Mouse (Mus musculus): ENCODE results near the gene Prkca. TPM values are rescaled to one million over a fixed set of nuclear protein-coding genes. Genes with fewer than 3 reads are reported as not detected.

Prkca gene
- polyA plus RNA-seq, 1 experiment: 266 TPM

DNA sequence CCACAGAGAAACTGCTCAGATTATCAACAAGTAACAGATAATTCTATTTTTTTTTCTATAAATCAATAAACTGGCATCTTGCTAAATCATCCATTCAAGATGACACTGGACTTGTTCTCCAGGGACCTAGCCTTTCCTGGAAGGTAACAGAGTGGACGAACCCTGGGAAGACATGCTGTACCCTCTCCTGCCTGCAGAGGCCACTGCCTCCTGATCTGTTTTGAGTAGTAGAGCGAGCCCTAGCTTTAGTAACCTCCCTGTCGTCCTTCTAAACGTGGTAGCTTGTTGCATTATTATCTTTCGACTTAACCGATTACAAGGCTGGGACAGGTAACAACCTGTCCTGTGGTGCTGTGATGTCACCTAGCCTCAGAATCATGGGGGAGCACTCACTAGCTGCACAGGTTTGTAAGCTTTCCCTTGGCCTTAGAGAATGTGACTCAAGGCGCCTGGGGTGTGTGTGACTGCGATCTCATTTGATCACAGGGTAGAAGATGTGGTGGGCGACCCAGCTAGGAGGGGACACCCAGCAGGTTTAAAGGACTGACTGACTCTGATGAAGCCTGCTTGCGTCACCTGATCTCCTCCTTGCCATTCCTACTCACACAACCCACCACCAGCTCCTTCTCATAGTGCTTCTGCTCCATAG lies 312.6 kb downstream of the Prkca start:
- peaks cover 29% of the 10 kb centered on the region for H3K4me1 ChIP-seq (ENCODE audit: control insufficient read depth, insufficient read depth, low read length)
- peak overlapping the region; percentile 74 for H3K27ac ChIP-seq (ENCODE audit: insufficient read depth, low read depth, low read length)
- no peak for TF ChIP-seq POLR2A (IDR thresholded peaks at IDR 0.05; ENCODE audit: insufficient read depth, low read depth, low read length)
- TF ChIP-seq CTCF (IDR thresholded peaks at IDR 0.05; ENCODE audit: insufficient read depth, low read depth, low read length): no peak
- H3K4me3 ChIP-seq (ENCODE audit: insufficient read depth, low read depth, low read length): no peak overlapping the region
- whole genome bisulfite sequencing: 30% methylated on average over 10 of the region's 10 CpGs

DNA sequence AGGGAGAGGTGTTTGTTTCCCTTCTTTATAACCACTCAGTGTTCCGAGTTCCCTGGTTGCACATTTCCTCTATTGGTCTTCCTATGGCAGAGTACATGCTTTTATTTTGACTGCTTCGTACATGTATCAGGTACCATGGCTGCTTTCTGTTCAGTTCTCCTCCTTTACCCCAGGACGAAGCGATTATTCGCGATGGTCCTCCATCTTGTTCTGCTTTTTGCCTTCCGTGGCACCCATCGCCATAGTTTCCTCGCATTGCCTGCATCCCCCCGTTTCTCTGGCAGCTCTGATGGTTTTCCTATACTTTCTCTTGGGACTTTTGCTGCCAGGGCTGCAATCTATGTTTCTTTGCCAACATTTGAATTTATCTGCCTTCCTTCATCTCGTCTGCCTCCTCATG lies 314.4 kb downstream of the Prkca start:
- Histone ChIP-seq H3K27ac (ENCODE audit: insufficient read depth, low read depth, low read length) (no peak overlapping the region), H3K4me3 (ENCODE audit: insufficient read depth, low read depth, low read length) (no peak overlapping the region), H3K4me1 (ENCODE audit: control insufficient read depth, insufficient read depth, low read length) (peaks cover 27% of the 10 kb centered on the region)
- 94% methylated on average over 11 of the region's 11 CpGs for WGBS
- no peak for TF ChIP-seq CTCF (IDR thresholded peaks at IDR 0.05; ENCODE audit: insufficient read depth, low read depth, low read length)
- TF ChIP-seq POLR2A (IDR thresholded peaks at IDR 0.05; ENCODE audit: insufficient read depth, low read depth, low read length): no peak

GRCm38 (mm10) chr11:108028398-108028797 lies 315.3 kb downstream of the Prkca start:
- no peak overlapping the region for H3K27ac ChIP-seq (ENCODE audit: insufficient read depth, low read depth, low read length)
- TF ChIP-seq POLR2A (IDR thresholded peaks at IDR 0.05; ENCODE audit: insufficient read depth, low read depth, low read length) (no peak), CTCF (IDR thresholded peaks at IDR 0.05; ENCODE audit: insufficient read depth, low read depth, low read length) (no peak)

GRCm38 (mm10) chr11:108025726-108026425 lies 317.9 kb downstream of the Prkca start:
- TF ChIP-seq POLR2A (IDR thresholded peaks at IDR 0.05; ENCODE audit: insufficient read depth, low read depth, low read length): no peak
- no peak for TF ChIP-seq CTCF (IDR thresholded peaks at IDR 0.05; ENCODE audit: insufficient read depth, low read depth, low read length)
- Histone ChIP-seq H3K4me3 (ENCODE audit: insufficient read depth, low read depth, low read length) (no peak overlapping the region), H3K27ac (ENCODE audit: insufficient read depth, low read depth, low read length) (peak overlapping the region; percentile 62), H3K4me1 (ENCODE audit: control insufficient read depth, insufficient read depth, low read length) (peaks cover 19% of the 10 kb centered on the region)
- 42% methylated on average over 7 of the region's 7 CpGs for WGBS

More at GRCm38 (mm10) chr11:108028398-108028797, 315.3 kb downstream of the Prkca start:
- H3K4me1 ChIP-seq (ENCODE audit: control insufficient read depth, insufficient read depth, low read length): peaks cover 24% of the 10 kb centered on the region
- 54% methylated on average over 12 of the region's 12 CpGs for WGBS
- H3K4me3 ChIP-seq (ENCODE audit: insufficient read depth, low read depth, low read length): no peak overlapping the region

DNA sequence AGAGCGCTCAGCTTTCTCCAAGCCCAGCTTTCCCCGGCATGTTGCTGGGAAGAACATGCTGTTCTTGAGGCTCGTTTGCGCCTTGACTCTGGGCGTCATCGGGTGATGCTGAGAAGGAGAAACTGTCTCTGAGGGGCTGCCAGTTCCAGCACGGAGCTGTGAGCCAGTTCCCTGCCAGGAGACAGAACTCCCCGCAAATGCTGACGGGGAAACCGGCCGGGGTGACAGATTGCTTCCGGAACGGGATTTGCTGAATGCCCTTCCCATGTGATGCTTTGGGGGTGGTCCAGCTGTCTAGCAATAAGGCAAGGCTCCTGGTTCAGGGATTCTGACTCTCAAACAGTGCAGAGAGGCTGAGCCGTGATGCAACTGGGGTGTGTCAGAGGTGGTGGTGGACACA lies 320.5 kb downstream of the Prkca start:
- peaks cover 19% of the 10 kb centered on the region for H3K4me1 ChIP-seq (ENCODE audit: control insufficient read depth, insufficient read depth, low read length)
- 36% methylated on average over 14 of the region's 14 CpGs for WGBS
- peak overlapping the region; percentile 9; the same call in 1 of the 2 replicates for H3K27ac ChIP-seq (ENCODE audit: insufficient read depth, low read depth, low read length)
- no peak overlapping the region for H3K4me3 ChIP-seq (ENCODE audit: insufficient read depth, low read depth, low read length)
- TF ChIP-seq CTCF (IDR thresholded peaks at IDR 0.05; ENCODE audit: insufficient read depth, low read depth, low read length) (no peak), POLR2A (IDR thresholded peaks at IDR 0.05; ENCODE audit: insufficient read depth, low read depth, low read length) (no peak)

DNA sequence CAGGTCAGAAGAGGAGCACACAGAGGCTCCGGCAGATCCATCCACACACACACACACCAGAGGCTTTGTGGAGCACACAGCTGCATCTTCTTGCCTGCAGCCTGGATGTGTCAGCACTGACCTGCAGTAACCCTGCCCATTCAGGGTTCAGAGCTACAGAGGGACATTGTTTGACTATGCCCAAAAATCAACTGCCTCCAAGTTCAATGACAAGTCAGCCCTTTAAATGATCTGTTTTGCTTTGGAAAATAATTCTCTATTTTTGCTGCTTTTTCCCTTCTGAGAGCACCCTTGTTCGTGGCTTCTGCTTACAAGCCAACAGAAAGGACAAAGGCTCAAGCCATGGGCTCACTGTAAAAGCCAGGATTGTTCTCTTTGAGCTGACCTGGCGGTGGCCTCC lies 322.8 kb downstream of the Prkca start:
- Histone ChIP-seq H3K4me3 (ENCODE audit: insufficient read depth, low read depth, low read length) (no peak overlapping the region), H3K4me1 (ENCODE audit: control insufficient read depth, insufficient read depth, low read length) (peaks cover 16% of the 10 kb centered on the region), H3K27ac (ENCODE audit: insufficient read depth, low read depth, low read length) (0 out of 2 replicates have a peak overlapping the region, but pooled peaks have one; percentile 6)
- 62% methylated on average over 3 of the region's 3 CpGs for WGBS
- TF ChIP-seq CTCF (IDR thresholded peaks at IDR 0.05; ENCODE audit: insufficient read depth, low read depth, low read length): no peak
- no peak for TF ChIP-seq POLR2A (IDR thresholded peaks at IDR 0.05; ENCODE audit: insufficient read depth, low read depth, low read length)

- no peak overlapping the region for H3K27ac ChIP-seq (ENCODE audit: insufficient read depth, low read depth, low read length)
- peaks cover 2% of the 10 kb centered on the region; the same call in 1 of the 2 replicates for H3K4me1 ChIP-seq (ENCODE audit: control insufficient read depth, insufficient read depth, low read length)
- 81% methylated on average over 5 of the region's 5 CpGs for WGBS
- no peak for TF ChIP-seq POLR2A (IDR thresholded peaks at IDR 0.05; ENCODE audit: insufficient read depth, low read depth, low read length)
- no peak overlapping the region for H3K4me3 ChIP-seq (ENCODE audit: insufficient read depth, low read depth, low read length)
Observed at GRCm38 (mm10) chr11:108015284-108015683, 328.4 kb downstream of the Prkca start.

DNA sequence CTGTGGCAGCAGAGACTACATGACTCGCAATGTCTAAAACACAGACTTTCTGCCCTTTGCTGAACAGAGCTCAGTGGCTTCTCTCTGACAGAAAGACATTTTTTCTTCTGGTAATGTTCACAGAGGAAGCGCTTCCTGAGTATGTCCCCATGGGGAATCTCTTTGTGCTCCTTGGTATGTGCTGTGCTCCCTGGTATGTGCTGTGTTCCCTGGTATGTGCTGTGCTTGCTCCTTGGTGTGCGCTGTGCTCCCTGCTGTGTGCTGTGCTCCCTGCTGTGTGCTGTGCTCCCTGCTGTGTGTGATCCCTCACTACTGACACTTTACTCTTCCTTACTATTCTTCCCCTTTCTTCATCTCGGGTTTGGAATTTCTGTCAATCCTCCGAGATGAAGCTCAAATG lies 330.3 kb downstream of the Prkca start:
- no peak for TF ChIP-seq CTCF (IDR thresholded peaks at IDR 0.05; ENCODE audit: insufficient read depth, low read depth, low read length)
- no peak for TF ChIP-seq POLR2A (IDR thresholded peaks at IDR 0.05; ENCODE audit: insufficient read depth, low read depth, low read length)
- H3K4me1 ChIP-seq (ENCODE audit: control insufficient read depth, insufficient read depth, low read length): no peaks in the 10 kb centered on the region; the same call in 1 of the 2 replicates
- H3K27ac ChIP-seq (ENCODE audit: insufficient read depth, low read depth, low read length): no peak overlapping the region
- H3K4me3 ChIP-seq (ENCODE audit: insufficient read depth, low read depth, low read length): no peak overlapping the region
- 59% methylated on average over 5 of the region's 5 CpGs for WGBS

DNA sequence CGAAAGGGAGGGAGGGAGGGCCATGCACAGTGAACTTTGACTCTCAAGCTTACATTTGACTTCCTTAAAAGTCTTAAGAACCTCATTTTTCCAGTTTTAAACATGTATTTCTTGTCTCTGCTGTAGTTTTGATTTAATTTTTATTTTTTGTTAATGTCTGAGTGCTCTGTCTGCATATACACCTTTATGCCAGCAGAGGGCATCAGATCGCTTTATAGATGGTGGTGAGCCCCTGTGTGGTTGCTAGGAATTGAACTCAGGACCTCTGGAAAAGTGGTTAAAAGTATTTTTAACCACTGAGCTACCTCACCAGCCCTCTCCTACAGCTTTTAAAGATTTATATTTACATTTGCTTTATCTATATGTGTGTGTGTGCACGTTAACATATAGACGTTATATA lies 333.3 kb downstream of the Prkca start:
- H3K4me1 ChIP-seq (ENCODE audit: control insufficient read depth, insufficient read depth, low read length): no peaks in the 10 kb centered on the region; the same call in 1 of the 2 replicates
- no peak for TF ChIP-seq POLR2A (IDR thresholded peaks at IDR 0.05; ENCODE audit: insufficient read depth, low read depth, low read length)
- 83% methylated on average over 4 of the region's 4 CpGs for WGBS
- H3K27ac ChIP-seq (ENCODE audit: insufficient read depth, low read depth, low read length): no peak overlapping the region
- no peak overlapping the region for H3K4me3 ChIP-seq (ENCODE audit: insufficient read depth, low read depth, low read length)

All from olfactory bulb, adult 2 months (tissue).